Mouse (Mus musculus): ENCODE measurements around the gene Tor1aip1. TPM values are rescaled to one million over a fixed set of nuclear protein-coding genes. Genes with fewer than 3 reads are reported as not detected.

Gene Tor1aip1
- total and polyA plus RNA-seq, 3 experiments = 19.1 to 44.1 (median 39.8) TPM

GRCm38 (mm10) chr1:156066133-156066532, 29.9 kb upstream of the Tor1aip1 start:
- Histone ChIP-seq H3K9ac (ENCODE audit: insufficient read depth, low read depth) (no peak overlapping the region), H3K4me3 (replicated peaks in 1 of 3; ENCODE audit: low read depth in 2 of 3, low read length in 2 of 3, poor library complexity in 1 of 3) (no peak overlapping the region), H3K27me3 (replicated peaks) (no peaks in the 10 kb centered on the region), H3K27ac (ENCODE audit: insufficient read depth, low read depth) (no peak overlapping the region), H3K36me3 (replicated peaks in 1 of 2; ENCODE audit: control insufficient read depth in 1 of 2, insufficient read depth in 1 of 2, low read length in 1 of 2) (peaks cover 50 to 74% of the 10 kb centered on the region in 2 experiments), H3K9me3 (replicated peaks; ENCODE audit: low read length) (no peaks in the 10 kb centered on the region), H3K79me2 (replicated peaks; ENCODE audit: control insufficient read depth, extremely low read depth, insufficient read depth, poor library complexity, severe bottlenecking) (no peaks in the 10 kb centered on the region), H3K4me2 (ENCODE audit: insufficient read depth, low read depth, poor library complexity, severe bottlenecking) (no peak overlapping the region), H3K4me1 (ENCODE audit: control insufficient read depth in 1 of 2, insufficient read depth in 2 of 2) (peaks cover 0 to 5% of the 10 kb centered on the region in 2 experiments; a peak in 1 of 4 replicates)
- no peak for TF ChIP-seq POLR2A (IDR thresholded peaks at IDR 0.05; ENCODE audit: low read depth, low read length)
- TF ChIP-seq NRF1 (IDR thresholded peaks at IDR 0.05; ENCODE audit: low read depth, low read length) = no peak
- TF ChIP-seq PAX5 (IDR thresholded peaks at IDR 0.05; ENCODE audit: low read length) = no peak
- no peak for TF ChIP-seq JUN (IDR thresholded peaks at IDR 0.05; ENCODE audit: insufficient read depth, low read depth, low read length)
- TF ChIP-seq MAZ (IDR thresholded peaks at IDR 0.05; ENCODE audit: low read depth, low read length) = no peak
- TF ChIP-seq TBP (conservative IDR thresholded peaks at IDR 0.05; ENCODE audit: low read depth, low read length) = no peak
- TF ChIP-seq POLR2AphosphoS2 (IDR thresholded peaks at IDR 0.05; ENCODE audit: low read depth, low read length) = no peak
- no peak for TF ChIP-seq MAFK (IDR thresholded peaks at IDR 0.05; ENCODE audit: insufficient replicate concordance, low read length)
- dilution Hi-C loops (cut with MboI; ENCODE audit: extremely low pct_ligation_motif_present, extremely low pct_unique_long_range_greater_than_20kb, low sequenced_read_pairs) = no loop called here
- in situ Hi-C loops (cut with MboI; ENCODE audit: low pct_ligation_motif_present, low pct_unique_long_range_greater_than_20kb, low sequenced_read_pairs) = no loop called here
- no peak for DNase-seq (ENCODE audit: extremely low read depth)

GRCm38 (mm10) chr1:156062193-156062592, 25.9 kb upstream of the Tor1aip1 start:
- Histone ChIP-seq H3K4me3 (replicated peaks in 1 of 3; ENCODE audit: low read depth in 2 of 3, low read length in 2 of 3, poor library complexity in 1 of 3) (no peak overlapping the region), H3K9me3 (replicated peaks; ENCODE audit: low read length) (no peaks in the 10 kb centered on the region), H3K4me2 (ENCODE audit: insufficient read depth, low read depth, poor library complexity, severe bottlenecking) (no peak overlapping the region), H3K27me3 (replicated peaks) (no peaks in the 10 kb centered on the region), H3K9ac (ENCODE audit: insufficient read depth, low read depth) (no peak overlapping the region), H3K27ac (ENCODE audit: insufficient read depth, low read depth) (no peak overlapping the region), H3K36me3 (replicated peaks in 1 of 2; ENCODE audit: control insufficient read depth in 1 of 2, insufficient read depth in 1 of 2, low read length in 1 of 2) (peaks cover 64 to 86% of the 10 kb centered on the region in 2 experiments), H3K4me1 (ENCODE audit: control insufficient read depth in 1 of 2, insufficient read depth in 2 of 2) (peaks cover 0 to 5% of the 10 kb centered on the region in 2 experiments; a peak in 1 of 4 replicates), H3K79me2 (replicated peaks; ENCODE audit: control insufficient read depth, extremely low read depth, insufficient read depth, poor library complexity, severe bottlenecking) (no peaks in the 10 kb centered on the region)
- in situ Hi-C loops (cut with MboI; ENCODE audit: low pct_ligation_motif_present, low pct_unique_long_range_greater_than_20kb, low sequenced_read_pairs) = no loop called here
- DNase-seq (ENCODE audit: extremely low read depth) = no peak
- TF ChIP-seq POLR2A (IDR thresholded peaks at IDR 0.05; ENCODE audit: low read depth, low read length) (no peak), TBP (conservative IDR thresholded peaks at IDR 0.05; ENCODE audit: low read depth, low read length) (no peak), TCF12 (IDR thresholded peaks at IDR 0.05; ENCODE audit: low read depth, low read length) (no peak), JUN (IDR thresholded peaks at IDR 0.05; ENCODE audit: insufficient read depth, low read depth, low read length) (no peak), MYC (IDR thresholded peaks at IDR 0.05; ENCODE audit: low read depth, low read length) (no peak), MAFK (IDR thresholded peaks at IDR 0.05; ENCODE audit: insufficient replicate concordance, low read length) (no peak), ZMIZ1 (IDR thresholded peaks at IDR 0.05; ENCODE audit: low read depth, low read length) (no peak), ZNF384 (IDR thresholded peaks at IDR 0.05; ENCODE audit: low read depth, low read length) (no peak), MAZ (IDR thresholded peaks at IDR 0.05; ENCODE audit: low read depth, low read length) (no peak), USF1 (IDR thresholded peaks at IDR 0.05; ENCODE audit: low read depth, low read length) (no peak), RCOR1 (conservative IDR thresholded peaks at IDR 0.05; ENCODE audit: low read depth, low read length) (no peak), HCFC1 (IDR thresholded peaks at IDR 0.05; ENCODE audit: low read depth, low read length) (no peak), NRF1 (IDR thresholded peaks at IDR 0.05; ENCODE audit: low read depth, low read length) (no peak), RAD21 (IDR thresholded peaks at IDR 0.05; ENCODE audit: low read depth, low read length) (no peak), CHD2 (IDR thresholded peaks at IDR 0.05; ENCODE audit: low read length) (no peak), EP300 (IDR thresholded peaks at IDR 0.05; ENCODE audit: low read length) (no peak), KAT2A (IDR thresholded peaks at IDR 0.05; ENCODE audit: insufficient replicate concordance, low read length) (no peak), SIN3A (IDR thresholded peaks at IDR 0.05; ENCODE audit: low read length) (no peak)
- dilution Hi-C loops (cut with MboI; ENCODE audit: extremely low pct_ligation_motif_present, extremely low pct_unique_long_range_greater_than_20kb, low sequenced_read_pairs) = no loop called here
